Mouse (Mus musculus) testis, adult 2 months (tissue): ENCODE results near the gene Sema6d.

Source experiments
- CTCF ChIP-seq: fragments of 200-500 bp; IDR thresholded peaks from 2 replicates; pipeline ENCODE4 v1.5.1; 2012; ENCODE audit warnings: low read depth, mild to moderate bottlenecking, inconsistent platforms, low read length, moderate library complexity; ENCODE audit not compliant: control insufficient read depth, insufficient read depth, insufficient replicate concordance
- POLR2A ChIP-seq: fragments of 200-500 bp; IDR thresholded peaks from 2 replicates; pipeline ENCODE4 v1.6.1; 2012; ENCODE audit warnings: low read depth, mild to moderate bottlenecking, inconsistent platforms, low read length, moderate library complexity; ENCODE audit not compliant: control insufficient read depth

- TF ChIP-seq POLR2A (no peak), CTCF (no peak)
Observed at GRCm38 (mm10) chr2:124467429-124467828, 377.7 kb downstream of the Sema6d start.
